Mouse (Mus musculus): ENCODE measurements around the gene Gmpr.
A peak's percentile ranks its signal among the peaks of the same experiment; 100 is the strongest.

GRCm38 (mm10) chr13:45539205-45539568, 31.9 kb downstream of the Gmpr start:
- TF ChIP-seq CTCF (IDR thresholded peaks at IDR 0.05; ENCODE audit: extremely low read depth, insufficient read depth, insufficient read length, insufficient replicate concordance): peak; percentile 55; the same call in 1 of the 2 replicates
- no peak for TF ChIP-seq POLR2A (IDR thresholded peaks at IDR 0.05; ENCODE audit: low read depth, low read length)
